Mouse (Mus musculus) C2C12 (cell line): ENCODE results near the gene Rnasel.

Experiments
- CTCF ChIP-seq: IDR thresholded peaks from one replicate; pipeline ENCODE4 v1.5.1; 2011; ENCODE audit not compliant: control insufficient read depth, insufficient read depth, insufficient read length
- MAX ChIP-seq: IDR thresholded peaks from one replicate; pipeline ENCODE4 v1.6.1; 2011; ENCODE audit warnings: mild to moderate bottlenecking, control low read depth

DNA sequence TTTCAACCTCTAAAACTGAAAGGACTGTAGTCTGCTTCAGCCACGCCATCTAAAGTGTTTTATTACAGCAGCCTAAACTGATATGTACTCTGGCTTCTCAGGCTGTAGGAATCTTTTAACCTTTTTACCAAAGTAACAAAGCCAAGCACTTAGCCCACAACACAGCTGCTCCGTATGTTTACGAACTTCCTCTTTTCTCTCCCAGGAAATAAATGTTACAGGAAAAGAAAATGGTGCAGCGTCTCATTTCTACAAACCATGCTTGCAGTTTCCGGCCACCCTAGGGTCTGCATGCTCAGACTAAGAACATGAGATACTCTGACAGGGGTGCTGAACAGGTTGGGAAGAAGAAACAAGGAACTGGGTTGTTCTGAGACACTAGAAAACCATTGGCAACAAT, 19.2 kb downstream of the Rnasel start:
- no peak for TF ChIP-seq MAX
- no peak for TF ChIP-seq CTCF
